Mouse (Mus musculus): ENCODE measurements around the gene Tars.

- TF ChIP-seq CTCF (IDR thresholded peaks at IDR 0.05; ENCODE audit: low read depth) (no peak), EP300 (IDR thresholded peaks at IDR 0.05; ENCODE audit: low read depth) (no peak)
These were observed at the start of gene Tars for GRCm38 (mm10) chr15:11399356-11400067.
